Mouse (Mus musculus): ENCODE measurements around the gene Fastkd5.

DNA sequence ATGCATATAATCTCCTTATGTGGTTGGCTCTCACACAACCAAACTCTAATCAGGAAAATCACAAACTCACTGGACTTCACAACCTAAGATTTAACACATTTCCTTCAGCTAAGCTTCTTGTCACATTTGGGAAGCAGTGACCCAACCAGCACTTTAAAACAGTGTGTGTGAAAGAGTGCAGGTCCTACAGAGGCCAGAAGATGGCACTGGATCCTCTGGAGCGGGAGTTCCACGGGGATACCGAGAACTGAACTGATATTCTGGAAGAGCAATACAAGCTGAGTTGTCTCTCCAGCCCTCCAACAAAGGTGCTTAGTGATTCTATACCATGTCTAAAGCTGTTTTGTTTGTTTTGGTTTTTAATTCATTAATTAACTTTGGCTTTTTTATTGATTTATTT lies 16.7 kb downstream of the Fastkd5 start:
- no peak for TF ChIP-seq POLR2A (IDR thresholded peaks at IDR 0.05; ENCODE audit: extremely low read depth, insufficient read depth, low read length)
- TF ChIP-seq CTCF (IDR thresholded peaks at IDR 0.05; ENCODE audit: extremely low read depth, insufficient read depth, low read length) = peak; percentile 38
